Mouse (Mus musculus) embryonic facial prominence, embryonic 12.5 days (tissue): ENCODE results near the gene Islr. TPM values are rescaled to one million over a fixed set of nuclear protein-coding genes. Genes with fewer than 3 reads are reported as not detected.
A peak's percentile ranks its signal among the peaks of the same experiment; 100 is the strongest.

Experiments used
- ATAC-seq: fragments of 200-750 bp; cut with Nextera tagmentation; 2 replicates; pipeline ENCODE4 v1.8.0; 2017; ENCODE audit not compliant: insufficient number of reproducible peaks, insufficient read depth, low FRiP score, low TSS enrichment
- H3K27ac ChIP-seq: fragments of 300-500 bp; sonication (generic); 2 replicates; pipeline ENCODE4 v1.5.1; 2016; ENCODE audit warnings: mild to moderate bottlenecking
- H3K27me3 ChIP-seq: fragments of 300-500 bp; sonication (generic); 2 replicates; pipeline ENCODE4 v1.6.1; 2016; ENCODE audit warnings: mild to moderate bottlenecking, moderate library complexity
- H3K36me3 ChIP-seq: fragments of 300-500 bp; sonication (generic); 2 replicates; pipeline ENCODE4 v1.6.1; 2016; ENCODE audit warnings: mild to moderate bottlenecking
- H3K4me1 ChIP-seq: fragments of 300-500 bp; sonication (generic); 2 replicates; pipeline ENCODE4 v1.6.1; 2016
- H3K4me2 ChIP-seq: fragments of 300-500 bp; sonication (generic); replicated peaks from 2 replicates; pipeline ENCODE4 v1.6.1; 2016; ENCODE audit warnings: mild to moderate bottlenecking, moderate library complexity
- H3K4me3 ChIP-seq: fragments of 300-500 bp; sonication (generic); 2 replicates; pipeline ENCODE4 v1.5.1; 2016; ENCODE audit warnings: mild to moderate bottlenecking
- H3K9ac ChIP-seq: fragments of 300-500 bp; sonication (generic); 2 replicates; pipeline ENCODE4 v1.6.1; 2016; ENCODE audit warnings: mild to moderate bottlenecking, moderate library complexity
- H3K9me3 ChIP-seq: fragments of 300-500 bp; sonication (generic); 2 replicates; pipeline ENCODE4 v1.6.1; 2016; ENCODE audit warnings: mild to moderate bottlenecking, moderate library complexity
- WGBS: fragments of 180-500 bp; shearing (Covaris S2); methylation state at CpG from one replicate; pipeline ENCODE4 v1.1.7; 2016; 5-methylcytosine and 5-hydroxymethylcytosine counted together
- microRNA-seq: library from miRNA; unstranded; fragments of <30 nt; microRNA quantifications from one replicate; pipeline ENCODE4, GENCODE M21; 2017
- polyA plus RNA-seq: library from polyadenylated mRNA; unstranded; fragments of >200 nt; fragmentation: Nextera tagmentation; extraction: Ambion mirVana; gene quantifications from 2 replicates; pipeline ENCODE4 v1.2.1, GENCODE M21; 2016

Gene Islr
- polyA plus RNA-seq, 1 experiment from 2014 or later, result 95.6 TPM

DNA sequence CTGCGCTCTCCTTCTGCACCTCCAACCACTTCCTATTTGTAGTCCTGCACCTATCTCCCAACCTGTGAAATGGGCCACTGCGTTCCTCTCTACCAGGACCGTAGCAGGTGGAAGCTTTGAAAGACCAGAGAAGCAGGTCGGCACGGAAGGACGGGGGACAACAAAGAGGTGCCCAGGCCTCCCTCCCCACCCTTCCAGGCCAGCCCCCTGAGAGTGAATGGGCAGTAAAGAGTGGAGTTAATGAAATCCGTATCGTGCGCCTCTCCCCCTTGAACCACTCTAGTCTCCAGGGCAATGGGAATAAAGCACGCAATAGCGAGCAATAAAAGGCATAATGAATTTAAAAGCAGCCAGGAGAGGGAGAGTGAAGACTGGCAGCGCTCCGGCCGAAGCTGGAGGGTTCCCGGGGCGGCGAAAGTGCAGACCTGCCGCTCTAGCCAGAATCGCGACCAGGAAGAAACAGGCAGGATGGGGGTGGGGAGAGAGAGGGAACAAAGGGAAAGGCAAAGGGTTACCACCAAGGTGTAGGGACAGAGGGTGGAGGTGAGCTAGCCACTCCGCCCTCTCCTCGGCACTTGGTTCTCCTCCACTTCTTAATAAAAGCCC, 90.7 kb downstream of the Islr start:
- H3K4me1 ChIP-seq, result peaks cover 60% of the 10 kb centered on the region
- WGBS, result 2% methylated on average over 22 of the region's 22 CpGs
- H3K9me3 ChIP-seq, result no peaks in the 10 kb centered on the region
- peak overlapping the region; percentile 42 for H3K4me2 ChIP-seq
- no peak overlapping the region for H3K9ac ChIP-seq
- no peaks in the 10 kb centered on the region for H3K36me3 ChIP-seq
- H3K4me3 ChIP-seq, result 0 out of 2 replicates have a peak overlapping the region, but pooled peaks have one; percentile 0
- no peak for ATAC-seq
- H3K27ac ChIP-seq, result peak overlapping the region; percentile 84
- H3K27me3 ChIP-seq, result no peaks in the 10 kb centered on the region

DNA sequence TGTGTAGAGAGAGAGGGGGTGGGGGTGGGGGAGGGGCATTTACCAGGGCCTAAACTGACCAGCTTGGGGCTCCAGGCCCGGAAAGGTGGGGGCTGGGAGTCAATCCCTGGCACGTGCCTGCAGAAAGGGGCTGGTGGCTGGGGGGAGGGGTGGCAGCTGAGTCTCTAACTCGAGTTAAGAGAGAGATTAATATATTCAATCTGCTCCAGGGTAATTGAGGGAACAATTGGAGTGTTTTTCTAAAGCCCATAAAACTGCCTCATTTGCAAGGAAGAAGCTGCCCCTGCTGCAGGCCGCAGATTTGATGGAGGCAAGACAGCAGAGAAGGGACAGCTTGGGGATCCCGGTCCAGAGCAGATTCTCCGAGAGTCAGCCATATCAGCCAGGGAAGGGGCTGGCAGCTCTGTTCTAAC, 91.2 kb downstream of the Islr start:
- H3K4me3 ChIP-seq, result no peak overlapping the region
- H3K4me1 ChIP-seq, result peaks cover 61% of the 10 kb centered on the region
- H3K27me3 ChIP-seq, result no peaks in the 10 kb centered on the region
- H3K9ac ChIP-seq, result no peak overlapping the region
- no peak for ATAC-seq
- 0% methylated on average over 6 of the region's 6 CpGs for WGBS
- H3K27ac ChIP-seq, result peak overlapping the region; percentile 84
- peak overlapping the region; percentile 42 for H3K4me2 ChIP-seq
- no peaks in the 10 kb centered on the region for H3K36me3 ChIP-seq
- H3K9me3 ChIP-seq, result no peaks in the 10 kb centered on the region

DNA sequence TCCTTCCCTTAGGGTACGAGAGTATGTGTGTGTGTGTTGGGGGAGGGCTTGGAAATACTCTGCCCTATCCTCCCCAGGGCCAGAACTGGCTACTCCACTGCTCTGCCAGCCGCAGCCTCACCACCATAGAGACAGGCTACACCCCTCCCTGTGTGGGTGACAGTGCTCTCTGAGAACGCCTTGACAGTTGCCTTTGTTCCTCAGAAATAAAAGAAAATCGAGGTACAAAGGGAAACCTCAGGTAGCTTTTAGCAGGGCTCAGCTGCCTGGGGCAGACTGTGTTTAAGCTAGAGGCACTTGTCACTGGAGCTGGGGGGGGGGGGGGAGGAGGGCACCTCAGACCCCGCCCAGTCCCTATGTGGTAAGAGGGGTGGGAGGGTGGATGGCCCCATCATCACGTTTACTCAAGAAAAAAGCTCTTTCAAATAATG, 91.8 kb downstream of the Islr start:
- no peak overlapping the region; the same call in 1 of the 2 replicates for H3K9ac ChIP-seq
- 8% methylated on average over 6 of the region's 6 CpGs for WGBS
- H3K36me3 ChIP-seq, result no peaks in the 10 kb centered on the region
- H3K9me3 ChIP-seq, result no peaks in the 10 kb centered on the region
- H3K4me2 ChIP-seq, result peak overlapping the region; percentile 42; the same call in 1 of the 2 replicates
- peak overlapping the region; percentile 84 for H3K27ac ChIP-seq
- H3K4me1 ChIP-seq, result peaks cover 66% of the 10 kb centered on the region
- H3K27me3 ChIP-seq, result no peaks in the 10 kb centered on the region
- H3K4me3 ChIP-seq, result no peak overlapping the region
- ATAC-seq, result peak; percentile 69

DNA sequence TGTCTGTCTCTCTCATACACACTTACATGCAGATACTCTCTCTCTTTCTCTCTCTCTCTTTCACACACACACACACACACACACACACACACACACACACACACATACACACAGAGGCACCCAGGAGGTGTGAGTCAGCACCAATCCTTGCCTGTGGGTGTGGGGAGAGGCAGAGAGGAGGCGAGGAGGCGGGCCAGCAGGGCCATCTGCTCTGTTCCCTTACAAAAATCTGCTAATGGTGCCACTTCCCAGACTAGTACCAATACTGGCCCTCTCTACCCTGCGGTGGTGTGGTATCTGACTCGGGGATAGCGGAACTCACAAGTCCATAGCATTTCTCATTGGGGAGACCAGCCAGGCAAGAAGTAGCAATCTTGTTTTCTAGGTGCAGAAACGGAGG, 92.7 kb downstream of the Islr start:
- no peak overlapping the region for H3K4me3 ChIP-seq
- H3K36me3 ChIP-seq, result no peaks in the 10 kb centered on the region
- no peak overlapping the region for H3K4me2 ChIP-seq
- H3K27ac ChIP-seq, result peak overlapping the region; percentile 84; the same call in 1 of the 2 replicates
- no peaks in the 10 kb centered on the region for H3K9me3 ChIP-seq
- peaks cover 60% of the 10 kb centered on the region for H3K4me1 ChIP-seq
- no peak overlapping the region for H3K9ac ChIP-seq
- ATAC-seq, result 0 out of 2 replicates have a peak, but pooled peaks have one; percentile 38
- no peaks in the 10 kb centered on the region for H3K27me3 ChIP-seq
- WGBS, result 66% methylated on average over 6 of the region's 6 CpGs

DNA sequence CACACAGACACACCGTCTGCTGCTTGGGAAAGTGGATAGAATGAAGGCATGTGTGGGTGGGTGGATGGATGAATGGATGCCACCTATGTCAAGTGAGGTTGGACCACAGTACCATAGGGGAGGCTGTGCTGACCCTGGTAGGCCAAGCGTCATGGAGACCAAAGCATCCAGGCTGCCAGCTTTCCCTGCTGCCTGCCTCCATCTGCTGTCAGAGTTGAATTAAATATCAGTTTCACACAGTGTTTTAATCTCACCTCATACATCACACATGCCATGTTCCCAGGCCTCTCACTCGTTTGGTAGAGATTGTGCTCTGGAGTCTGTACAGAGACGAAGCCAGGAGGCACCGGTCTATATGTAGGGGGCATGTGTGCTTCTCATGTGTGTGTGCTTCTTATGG, 93.3 kb downstream of the Islr start:
- WGBS, result 81% methylated on average over 5 of the region's 5 CpGs

DNA sequence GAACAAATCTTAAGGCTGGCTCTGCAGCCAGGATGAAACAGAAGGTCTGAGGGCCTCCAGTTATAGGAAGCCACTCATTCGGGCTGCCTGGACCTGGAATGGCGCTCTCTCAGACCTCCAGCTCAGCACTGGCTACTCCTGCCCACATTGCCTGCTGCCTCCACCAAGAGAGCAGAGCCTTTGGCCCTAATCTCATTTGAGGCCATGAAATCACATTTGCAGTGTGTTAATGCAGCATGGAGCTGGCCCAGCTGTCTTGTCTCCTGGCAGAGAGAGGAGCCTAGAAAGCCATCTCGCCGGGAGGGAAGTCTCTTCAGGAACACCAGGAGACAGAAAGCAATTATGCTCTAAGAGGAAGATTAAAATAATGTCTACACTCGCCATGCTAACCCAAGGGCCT, 96.6 kb downstream of the Islr start:
- no peaks in the 10 kb centered on the region for H3K27me3 ChIP-seq
- no peak for ATAC-seq
- H3K9ac ChIP-seq, result no peak overlapping the region
- no peak overlapping the region for H3K4me3 ChIP-seq
- no peaks in the 10 kb centered on the region for H3K9me3 ChIP-seq
- H3K4me1 ChIP-seq, result peaks cover 28% of the 10 kb centered on the region
- 36% methylated on average over 5 of the region's 5 CpGs for WGBS
- no peak overlapping the region for H3K27ac ChIP-seq
- no peaks in the 10 kb centered on the region for H3K36me3 ChIP-seq
- H3K4me2 ChIP-seq, result no peak overlapping the region

More for the DNA sequence above, 93.3 kb downstream of the Islr start:
- Histone ChIP-seq H3K27me3 (no peaks in the 10 kb centered on the region), H3K9me3 (no peaks in the 10 kb centered on the region), H3K9ac (no peak overlapping the region), H3K4me3 (no peak overlapping the region), H3K36me3 (no peaks in the 10 kb centered on the region), H3K4me1 (peaks cover 54% of the 10 kb centered on the region), H3K27ac (no peak overlapping the region), H3K4me2 (no peak overlapping the region)
- no peak for ATAC-seq

Small RNA genes within 50 kb of the gene (microRNA-seq; reads per million reads assigned to microRNA genes)
- not detected for gene Mir6385

Other genes starting within 250 kb of the Islr start
- 0.13 TPM in 1 of 2 replicates, not detected in the other for gene Cyp11a1, start 197.9 kb downstream of the Islr start, polyA plus RNA-seq
- 30.1 and 38.1 TPM in 2 replicates for gene Stra6, start 140.5 kb downstream of the Islr start, polyA plus RNA-seq
- gene Ccdc33, start 85.5 kb downstream of the Islr start, polyA plus RNA-seq, result 0.13 and 0.50 TPM in 2 replicates
- gene Islr2, start within 50 bp of the Islr start, polyA plus RNA-seq, result 5.3 and 7.3 TPM in 2 replicates
- 14.0 and 16.0 TPM in 2 replicates for gene Pml, start 45.5 kb upstream of the Islr start, polyA plus RNA-seq
- gene Stoml1, start 48.9 kb upstream of the Islr start, polyA plus RNA-seq, result 40.9 and 44.2 TPM in 2 replicates
- gene Loxl1, start 108.9 kb upstream of the Islr start, polyA plus RNA-seq, result 27.5 and 29.3 TPM in 2 replicates
- not detected in 2 replicates for gene Tbc1d21, start 166.1 kb upstream of the Islr start, polyA plus RNA-seq